Mouse (Mus musculus): Measurements from ENCODE around the gene Cpn2. TPM values are rescaled to one million over a fixed set of nuclear protein-coding genes. Genes with fewer than 3 reads are reported as not detected.
A peak's percentile ranks its signal among the peaks of the same experiment; 100 is the strongest.

The Cpn2 gene
- total RNA-seq (2021): not detected
- long read RNA-seq, experiment 1: 0 reads
- long read RNA-seq, experiment 2: 0 reads

DNA sequence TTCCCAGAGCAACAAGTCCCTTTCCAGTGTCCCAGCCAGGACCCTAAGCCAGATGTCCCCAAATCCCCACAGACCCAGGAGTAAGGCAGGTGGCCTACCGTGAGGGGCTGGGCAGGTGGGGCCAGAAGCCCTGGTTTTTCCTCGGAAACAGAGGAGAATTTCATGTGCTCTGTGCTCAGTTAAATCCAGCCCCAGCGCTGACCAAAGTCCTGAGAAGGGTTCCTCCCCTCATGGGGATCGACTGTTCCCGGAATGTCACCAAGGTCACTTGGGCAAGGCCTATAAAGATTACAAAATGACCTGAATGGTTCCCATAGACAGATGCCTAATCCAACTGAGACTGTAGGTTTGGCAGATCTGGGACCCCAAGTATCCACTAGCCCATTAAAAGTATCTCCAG lies at the start of gene Cpn2:
Gene Cpn2, minus strand, starts transcription at position 141 of the 400 bp plus-strand sequence.
- Histone ChIP-seq H3K27ac (no peak within 1 kb of the TSS), H3K4me3 (no peak within 1 kb of the TSS)
- no peak for DNase-seq (ENCODE audit: low spot score in 2 of 2)
- TF ChIP-seq CTCF (conservative IDR thresholded peaks at IDR 0.05): no peak

- peak; percentile 86 for TF ChIP-seq CTCF (conservative IDR thresholded peaks at IDR 0.05)
- DNase-seq (ENCODE audit: low spot score in 2 of 2): peak in 1 of 2 experiments; percentile 30
Observed at GRCm38 (mm10) chr16:30314236-30314635, 46.9 kb upstream of the Cpn2 start.

GRCm38 (mm10) chr16:30310647-30311046 lies 43.3 kb upstream of the Cpn2 start, which contains the start of gene Gp5:
Gene Gp5 (minus strand): TSS chr16:30310779.
- TF ChIP-seq CTCF (conservative IDR thresholded peaks at IDR 0.05): no peak
- Histone ChIP-seq H3K4me3 (peak within 1 kb of the TSS; percentile 69), H3K27ac (0 out of 2 replicates have a peak within 1 kb of the TSS, but pooled peaks have one; percentile 63)
- DNase-seq (ENCODE audit: low spot score in 2 of 2): no peak

More at GRCm38 (mm10) chr16:30314236-30314635, 46.9 kb upstream of the Cpn2 start:
- H3K27ac ChIP-seq: no peak overlapping the region
- no peak overlapping the region for H3K4me3 ChIP-seq

DNA sequence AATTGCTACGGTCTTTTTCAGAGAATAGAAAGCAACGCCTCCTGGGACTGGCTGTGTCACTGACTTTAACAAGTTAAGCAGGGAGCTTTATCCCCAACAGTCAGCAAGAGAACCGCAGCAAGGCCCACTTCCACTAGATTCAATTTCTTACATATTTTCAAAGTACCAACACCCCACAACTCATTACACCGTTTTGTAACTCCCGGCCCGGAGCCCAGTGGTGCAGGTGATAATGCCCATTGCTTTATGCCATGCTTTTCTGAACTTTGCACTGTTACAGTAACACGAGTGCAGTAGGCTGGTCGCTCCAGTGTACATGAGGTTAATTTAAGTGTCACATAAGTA lies 42.8 kb upstream of the Cpn2 start:
- H3K4me3 ChIP-seq: no peak overlapping the region
- no peak for TF ChIP-seq CTCF (conservative IDR thresholded peaks at IDR 0.05)
- no peak overlapping the region for H3K27ac ChIP-seq
- DNase-seq (ENCODE audit: low spot score in 2 of 2): no peak

GRCm38 (mm10) chr16:30309395-30310170 lies 42.3 kb upstream of the Cpn2 start:
- TF ChIP-seq CTCF (conservative IDR thresholded peaks at IDR 0.05): no peak
- peak overlapping the region; percentile 63 for H3K27ac ChIP-seq

GRCm38 (mm10) chr16:30308616-30309394 lies 41.5 kb upstream of the Cpn2 start:
- 0 out of 2 replicates have a peak, but pooled peaks have one; percentile 12 for TF ChIP-seq CTCF (conservative IDR thresholded peaks at IDR 0.05)
- H3K4me3 ChIP-seq: peak overlapping the region; percentile 69
- H3K27ac ChIP-seq: peak overlapping the region; percentile 63
- DNase-seq (ENCODE audit: low spot score in 2 of 2): peak; percentile 49 to 70

More at GRCm38 (mm10) chr16:30309395-30310170, 42.3 kb upstream of the Cpn2 start:
- H3K4me3 ChIP-seq: peak overlapping the region; percentile 69
- no peak for DNase-seq (ENCODE audit: low spot score in 2 of 2)

DNA sequence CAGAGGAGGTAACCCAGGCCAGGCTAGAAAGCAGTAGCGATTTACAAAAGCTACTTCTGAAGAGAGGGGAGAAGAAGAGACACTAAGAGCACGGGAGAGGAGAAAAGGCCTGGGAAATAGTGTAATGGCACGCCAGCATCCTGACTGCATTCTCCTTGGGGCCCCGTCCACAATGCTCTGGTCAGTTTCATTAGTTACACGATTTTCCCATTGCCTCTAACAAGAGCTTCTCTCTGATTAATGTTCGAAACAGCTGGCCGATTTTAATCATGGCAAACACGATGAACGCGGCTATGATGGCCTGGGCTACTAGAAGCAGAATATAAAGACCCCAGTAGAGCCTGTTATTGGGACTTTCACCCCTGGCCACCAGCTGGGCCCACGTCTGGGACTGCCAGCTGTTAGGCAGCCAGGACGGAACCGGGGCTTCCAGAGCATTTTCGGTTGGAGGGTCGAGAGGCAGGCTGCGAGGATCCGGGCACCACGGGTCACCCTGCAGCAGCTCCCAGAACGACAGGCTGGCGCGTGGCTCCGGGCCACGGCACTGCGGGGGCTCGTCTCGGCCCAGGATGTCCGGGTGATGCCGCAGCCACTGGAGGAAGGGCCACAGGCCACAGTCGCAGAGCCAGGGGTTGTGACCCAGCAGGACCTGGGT lies 40.8 kb upstream of the Cpn2 start:
- H3K27ac ChIP-seq: peak overlapping the region; percentile 63
- DNase-seq (ENCODE audit: low spot score in 2 of 2): no peak
- no peak for TF ChIP-seq CTCF (conservative IDR thresholded peaks at IDR 0.05)
- peak overlapping the region; percentile 69 for H3K4me3 ChIP-seq

DNA sequence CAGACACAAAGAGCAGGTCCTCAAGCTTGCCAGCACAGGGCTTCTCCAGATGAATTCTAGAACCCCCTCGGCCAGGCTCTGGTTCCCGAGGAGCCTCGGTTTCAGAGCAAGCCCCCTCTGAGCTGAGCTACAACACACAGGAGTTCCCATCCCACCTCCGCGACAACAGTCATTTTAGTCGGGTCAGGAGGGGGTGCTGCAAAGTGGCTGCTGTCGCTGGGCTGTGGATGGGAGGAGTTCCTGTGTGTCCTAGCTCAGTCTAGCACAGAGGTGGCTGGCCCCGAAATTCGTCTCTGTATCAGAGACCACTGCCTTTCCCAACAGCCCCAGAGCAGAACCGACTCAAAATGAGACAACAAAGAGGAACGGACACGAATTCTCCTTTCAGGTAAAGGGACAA lies 40.0 kb upstream of the Cpn2 start:
- no peak overlapping the region for H3K27ac ChIP-seq
- no peak for DNase-seq (ENCODE audit: low spot score in 2 of 2)
- no peak for TF ChIP-seq CTCF (conservative IDR thresholded peaks at IDR 0.05)

DNA sequence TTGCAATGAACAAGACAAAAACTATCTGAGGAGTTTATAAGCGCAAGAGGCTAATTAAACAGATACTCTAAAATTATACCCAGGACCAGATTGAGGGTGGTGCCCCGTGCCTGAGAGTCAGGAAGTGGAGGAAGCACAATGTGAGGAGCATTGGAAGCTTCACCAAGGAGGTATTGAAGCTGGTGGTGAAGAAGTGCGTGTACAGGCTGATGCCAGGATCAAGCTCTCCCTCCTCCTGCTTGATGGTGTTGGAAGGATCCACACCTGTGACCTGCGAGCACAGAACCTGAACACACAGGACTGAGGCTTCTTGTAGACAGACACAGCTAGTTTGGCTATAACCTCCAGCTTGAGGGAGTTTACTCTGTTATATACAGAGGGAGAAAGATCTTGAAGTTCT lies 38.8 kb upstream of the Cpn2 start:
- Histone ChIP-seq H3K4me3 (no peak overlapping the region), H3K27ac (no peak overlapping the region)
- no peak for TF ChIP-seq CTCF (conservative IDR thresholded peaks at IDR 0.05)
- DNase-seq (ENCODE audit: low spot score in 2 of 2): no peak

More for the DNA sequence above, 40.0 kb upstream of the Cpn2 start:
- H3K4me3 ChIP-seq: no peak overlapping the region

- H3K27ac ChIP-seq: no peak overlapping the region
- H3K4me3 ChIP-seq: no peak overlapping the region
- TF ChIP-seq CTCF (conservative IDR thresholded peaks at IDR 0.05): no peak
- DNase-seq (ENCODE audit: low spot score in 2 of 2): peak in 1 of 2 experiments; percentile 3
Observed at GRCm38 (mm10) chr16:30304236-30304635, 36.9 kb upstream of the Cpn2 start.

DNA sequence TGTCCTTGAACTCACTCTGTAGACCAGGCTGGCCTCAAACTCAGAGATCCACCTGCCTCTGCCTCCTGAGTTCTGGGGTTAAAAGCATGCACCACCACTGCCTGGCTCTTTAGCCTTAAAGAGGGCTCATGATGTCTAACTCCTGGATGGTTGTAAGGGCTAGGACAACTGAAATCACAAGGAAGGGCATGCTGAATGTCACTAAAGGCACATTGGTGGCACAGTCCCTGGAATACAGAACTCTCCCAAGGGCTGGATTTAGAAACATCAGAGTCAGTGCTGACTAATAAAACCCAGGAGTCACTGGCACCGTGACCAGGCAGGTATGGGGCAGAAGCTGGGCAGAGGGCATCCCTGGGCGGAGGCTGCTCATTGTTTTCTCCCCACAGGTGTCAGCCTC lies 36.1 kb upstream of the Cpn2 start:
- peak in 1 of 2 experiments; percentile 3 for DNase-seq (ENCODE audit: low spot score in 2 of 2)
- no peak overlapping the region for H3K4me3 ChIP-seq
- no peak overlapping the region for H3K27ac ChIP-seq
- no peak for TF ChIP-seq CTCF (conservative IDR thresholded peaks at IDR 0.05)

- no peak overlapping the region for H3K27ac ChIP-seq
- no peak for TF ChIP-seq CTCF (conservative IDR thresholded peaks at IDR 0.05)
- DNase-seq (ENCODE audit: low spot score in 2 of 2): peak in 1 of 2 experiments; percentile 5
- no peak overlapping the region for H3K4me3 ChIP-seq
Observed at GRCm38 (mm10) chr16:30302686-30303085, 35.4 kb upstream of the Cpn2 start.

Measured in layer of hippocampus, adult 2 months (tissue).